Mouse (Mus musculus) hindbrain, postnatal 0 days (tissue): ENCODE results near the gene Abcc9. TPM values are rescaled to one million over a fixed set of nuclear protein-coding genes. Genes with fewer than 3 reads are reported as not detected.

Experiments
- ATAC-seq: fragments of 200-750 bp; cut with Nextera tagmentation; 2 replicates; pipeline ENCODE4 v1.8.0; 2017; ENCODE audit warnings: mild to moderate bottlenecking, moderate TSS enrichment, moderate library complexity
- DNase-seq: peaks from one replicate; pipeline ENCODE4 v3.0.0-alpha.2; 2015; ENCODE audit warnings: low spot score
- H3K27ac ChIP-seq: fragments of 300-500 bp; sonication (generic); 2 replicates; pipeline ENCODE4 v1.5.1; 2014; ENCODE audit warnings: mild to moderate bottlenecking
- H3K27me3 ChIP-seq: fragments of 300-500 bp; sonication (generic); 2 replicates; pipeline ENCODE4 v1.6.1; 2014; ENCODE audit warnings: low read length, mixed read lengths; ENCODE audit not compliant: insufficient read depth
- H3K36me3 ChIP-seq: fragments of 300-500 bp; sonication (generic); 2 replicates; pipeline ENCODE4 v1.6.1; 2014; ENCODE audit warnings: low read length, mixed read lengths; ENCODE audit not compliant: insufficient read depth
- H3K4me1 ChIP-seq: fragments of 300-500 bp; sonication (generic); 2 replicates; pipeline ENCODE4 v1.6.1; 2014; ENCODE audit warnings: antibody characterized with exemption, low read length, mixed read lengths; ENCODE audit not compliant: insufficient read depth
- H3K4me2 ChIP-seq: fragments of 300-500 bp; sonication (generic); 2 replicates; pipeline ENCODE4 v1.6.1; 2014; ENCODE audit warnings: low read depth, mild to moderate bottlenecking, low read length, moderate library complexity, mixed read lengths
- H3K4me3 ChIP-seq: fragments of 300-500 bp; sonication (generic); 2 replicates; pipeline ENCODE4 v1.5.1; 2014; ENCODE audit warnings: low read length
- H3K9ac ChIP-seq: fragments of 300-500 bp; sonication (generic); replicated peaks from 2 replicates; pipeline ENCODE4 v1.6.1; 2014; ENCODE audit warnings: mild to moderate bottlenecking, low read length, moderate library complexity, mixed read lengths
- H3K9me3 ChIP-seq: fragments of 300-500 bp; sonication (generic); 2 replicates; pipeline ENCODE4 v1.6.1; 2016; ENCODE audit warnings: low read length, mixed read lengths
- CTCF ChIP-seq: IDR thresholded peaks from 2 replicates; pipeline ENCODE4 v1.5.1; 2016; ENCODE audit warnings: antibody characterized with exemption, control low read depth, low read depth
- WGBS: fragments of 180-500 bp; shearing (Covaris S2); extraction: QIAGEN DNeasy Blood & Tissue Kit; methylation state at CpG from one replicate; pipeline ENCODE4 v1.1.7; 2014; 5-methylcytosine and 5-hydroxymethylcytosine counted together
- polyA plus RNA-seq: library from polyadenylated mRNA; unstranded; fragments of >200 nt; fragmentation: Nextera tagmentation; extraction: Ambion mirVana; gene quantifications from 2 replicates; pipeline ENCODE4 v1.2.1, GENCODE M21; 2015
- total RNA-seq: library from RNA; depleted of rRNA; stranded (reverse); fragments of >200 nt; gene quantifications from 2 replicates; pipeline ENCODE4 v1.2.3, GENCODE M21; 2014; rRNA removed

Gene Abcc9
- total RNA-seq (8.9 and 10.4 TPM in 2 replicates), polyA plus RNA-seq (2.0 and 2.1 TPM in 2 replicates)

- H3K36me3 ChIP-seq, result no peaks in the 10 kb centered on the region
- peaks cover 7% of the 10 kb centered on the region; the same call in 1 of the 2 replicates for H3K4me1 ChIP-seq
- peak; percentile 71 for ATAC-seq
- H3K4me2 ChIP-seq, result peak within 1 kb of the TSS; percentile 93
- peak within 1 kb of the TSS; percentile 28 for H3K9ac ChIP-seq
- H3K4me3 ChIP-seq, result peak within 1 kb of the TSS; percentile 40
- peak; percentile 30; the same call in 1 of the 2 replicates for TF ChIP-seq CTCF
- no peaks in the 10 kb centered on the region for H3K9me3 ChIP-seq
- 6% methylated on average over 36 of the region's 36 CpGs for WGBS
- no peak within 1 kb of the TSS for H3K27ac ChIP-seq
- peak; percentile 29 for DNase-seq
- peaks cover 3% of the 10 kb centered on the region; the same call in 1 of the 2 replicates for H3K27me3 ChIP-seq
Measured at GRCm38 (mm10) chr6:142701652-142702637, at the start of gene Abcc9. Gene Abcc9, minus strand, starts transcription at chr6:142702315.

GRCm38 (mm10) chr6:142751365-142751764 is 49.2 kb upstream of the Abcc9 start:
- Histone ChIP-seq H3K27ac (no peak overlapping the region), H3K4me1 (no peaks in the 10 kb centered on the region), H3K4me2 (no peak overlapping the region), H3K9ac (no peak overlapping the region), H3K36me3 (no peaks in the 10 kb centered on the region), H3K4me3 (no peak overlapping the region), H3K27me3 (no peaks in the 10 kb centered on the region), H3K9me3 (no peaks in the 10 kb centered on the region)
- 53% methylated on average over 9 of the region's 9 CpGs for WGBS
- peak; percentile 57 for ATAC-seq
- peak; percentile 49 for DNase-seq
- TF ChIP-seq CTCF, result no peak

GRCm38 (mm10) chr6:142748057-142748708 is 46.1 kb upstream of the Abcc9 start:
- TF ChIP-seq CTCF, result no peak
- H3K9me3 ChIP-seq, result no peaks in the 10 kb centered on the region
- peak; percentile 18 for DNase-seq
- no peak overlapping the region for H3K4me3 ChIP-seq
- no peaks in the 10 kb centered on the region for H3K36me3 ChIP-seq
- ATAC-seq, result no peak
- H3K4me2 ChIP-seq, result no peak overlapping the region
- no peak overlapping the region for H3K27ac ChIP-seq
- H3K27me3 ChIP-seq, result no peaks in the 10 kb centered on the region
- H3K4me1 ChIP-seq, result no peaks in the 10 kb centered on the region
- 69% methylated on average over 8 of the region's 8 CpGs for WGBS
- H3K9ac ChIP-seq, result no peak overlapping the region

- H3K4me2 ChIP-seq, result no peak overlapping the region
- no peak overlapping the region for H3K9ac ChIP-seq
- no peak for ATAC-seq
- no peak for DNase-seq
- H3K27ac ChIP-seq, result no peak overlapping the region
- no peak for TF ChIP-seq CTCF
- no peaks in the 10 kb centered on the region for H3K4me1 ChIP-seq
- H3K27me3 ChIP-seq, result no peaks in the 10 kb centered on the region
- 78% methylated on average over 2 of the region's 2 CpGs for WGBS
- H3K9me3 ChIP-seq, result no peaks in the 10 kb centered on the region
- no peaks in the 10 kb centered on the region for H3K36me3 ChIP-seq
- H3K4me3 ChIP-seq, result no peak overlapping the region
Measured at GRCm38 (mm10) chr6:142747165-142747564, 45.0 kb upstream of the Abcc9 start.

- TF ChIP-seq CTCF, result no peak
- H3K9ac ChIP-seq, result no peak overlapping the region
- no peaks in the 10 kb centered on the region for H3K27me3 ChIP-seq
- no peak for ATAC-seq
- H3K36me3 ChIP-seq, result no peaks in the 10 kb centered on the region
- no peaks in the 10 kb centered on the region for H3K4me1 ChIP-seq
- 81% methylated on average over 7 of the region's 7 CpGs for WGBS
- no peak overlapping the region for H3K4me2 ChIP-seq
- DNase-seq, result no peak
- H3K9me3 ChIP-seq, result no peaks in the 10 kb centered on the region
- H3K27ac ChIP-seq, result no peak overlapping the region
- no peak overlapping the region for H3K4me3 ChIP-seq
Measured at GRCm38 (mm10) chr6:142746765-142747164, 44.6 kb upstream of the Abcc9 start.

GRCm38 (mm10) chr6:142745484-142745883 is 43.4 kb upstream of the Abcc9 start:
- ATAC-seq (0 out of 2 replicates have a peak, but pooled peaks have one; percentile 35), DNase-seq (no peak)
- no peaks in the 10 kb centered on the region for H3K36me3 ChIP-seq
- no peak overlapping the region for H3K4me3 ChIP-seq
- H3K9me3 ChIP-seq, result no peaks in the 10 kb centered on the region
- no peak overlapping the region for H3K27ac ChIP-seq
- no peak for TF ChIP-seq CTCF
- H3K9ac ChIP-seq, result no peak overlapping the region
- H3K27me3 ChIP-seq, result no peaks in the 10 kb centered on the region
- no peaks in the 10 kb centered on the region for H3K4me1 ChIP-seq
- WGBS, result 93% methylated on average over 5 of the region's 5 CpGs
- H3K4me2 ChIP-seq, result no peak overlapping the region
